Mouse (Mus musculus) cortical plate, adult 2 months (tissue): Measurements from ENCODE around the gene Pknox2.

ENCODE experiments used
- CTCF ChIP-seq: fragments of 200-500 bp; IDR thresholded peaks from 2 replicates; pipeline ENCODE4 v1.5.1; 2011; ENCODE audit warnings: mild to moderate bottlenecking, control low read depth, low read length; ENCODE audit not compliant: insufficient read depth; ENCODE audit errors: extremely low read depth
- POLR2A ChIP-seq: fragments of 200-500 bp; IDR thresholded peaks from 2 replicates; pipeline ENCODE4 v1.6.1; 2011; ENCODE audit warnings: mild to moderate bottlenecking, low read length, control low read depth; ENCODE audit not compliant: insufficient read depth; ENCODE audit errors: extremely low read depth

DNA sequence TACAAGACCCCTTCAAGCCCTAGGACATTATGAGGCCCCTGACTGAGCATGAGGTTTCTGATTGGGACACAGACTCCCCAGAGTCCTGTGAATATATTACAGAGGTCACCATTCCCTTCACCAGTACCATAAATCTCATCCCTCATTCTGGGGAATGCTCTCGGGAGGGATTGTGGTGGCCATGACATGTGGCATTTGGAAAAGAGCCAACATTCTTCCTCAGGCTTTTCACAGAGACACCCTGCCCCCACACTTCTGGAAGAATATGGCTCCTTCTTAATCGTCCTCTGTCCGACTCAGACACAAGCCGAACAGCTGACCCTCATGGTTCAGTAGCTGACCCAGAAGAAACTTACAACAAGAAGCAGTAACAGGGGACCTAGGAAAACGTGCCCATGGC lies 139.1 kb downstream of the Pknox2 start:
- TF ChIP-seq CTCF = no peak
- no peak for TF ChIP-seq POLR2A
